Mouse (Mus musculus) heart, adult 2 months (tissue): Measurements from ENCODE around the gene Znrf4. TPM values are rescaled to one million over a fixed set of nuclear protein-coding genes. Genes with fewer than 3 reads are reported as not detected.
A peak's percentile ranks its signal among the peaks of the same experiment; 100 is the strongest.

Experiments used
- DNase-seq, 2 experiments: peaks; one replicate each; pipeline ENCODE4 v3.0.0; 2021
- H3K27ac ChIP-seq: fragments of 200-600 bp; 2 replicates; pipeline ENCODE4 v1.8.1; 2022
- H3K27me3 ChIP-seq: fragments of 200-500 bp; 2 replicates; pipeline ENCODE4 v1.6.1; 2012; ENCODE audit warnings: mild to moderate bottlenecking, low read length, inconsistent platforms, mixed read lengths; ENCODE audit not compliant: control insufficient read depth, insufficient read depth
- H3K36me3 ChIP-seq: fragments of 200-500 bp; 2 replicates; pipeline ENCODE4 v1.6.1; 2012; ENCODE audit warnings: low read length, inconsistent platforms; ENCODE audit not compliant: control insufficient read depth, insufficient read depth
- H3K4me1 ChIP-seq: fragments of 200-500 bp; 2 replicates; pipeline ENCODE4 v1.6.1; 2011; ENCODE audit warnings: low read length; ENCODE audit not compliant: control insufficient read depth, insufficient read depth
- H3K4me3 ChIP-seq: fragments of 200-600 bp; 2 replicates; pipeline ENCODE4 v1.8.1; 2022
- H3K79me2 ChIP-seq: fragments of 200-500 bp; replicated peaks from 2 replicates; pipeline ENCODE4 v1.6.1; 2012; ENCODE audit warnings: mild to moderate bottlenecking, inconsistent platforms, low read length, moderate library complexity, mixed read lengths; ENCODE audit not compliant: control insufficient read depth, insufficient read depth
- H3K9ac ChIP-seq: fragments of 200-500 bp; 2 replicates; pipeline ENCODE4 v1.6.1; 2012; ENCODE audit warnings: low read depth, mild to moderate bottlenecking, control low read depth, inconsistent platforms, low read length, mixed read lengths
- CTCF ChIP-seq: fragments of 200-600 bp; IDR thresholded peaks from 2 replicates; pipeline ENCODE4 v1.8.1; 2022; ENCODE audit warnings: antibody characterized with exemption, mild to moderate bottlenecking, moderate library complexity
- EP300 ChIP-seq: fragments of 200-500 bp; IDR thresholded peaks from 2 replicates; pipeline ENCODE4 v1.6.1; 2011; ENCODE audit warnings: low read depth, low read length, control low read depth; ENCODE audit not compliant: insufficient read depth
- POLR2A ChIP-seq: fragments of 200-500 bp; IDR thresholded peaks from 2 replicates; pipeline ENCODE4 v1.6.1; 2011; ENCODE audit warnings: mild to moderate bottlenecking, low read depth, low read length, control low read depth; ENCODE audit not compliant: insufficient read depth
- WGBS: fragments of 180-500 bp; shearing (Covaris S2); methylation state at CpG from one replicate; pipeline ENCODE4 v1.1.7; 2018; 5-methylcytosine and 5-hydroxymethylcytosine counted together
- intact Hi-C: fragments of 180-260 bp; cut with DNase I; formaldehyde crosslinking; loops from one replicate; pipeline ENCODE4 v1.15.1; 2025
- polyA plus RNA-seq: library from polyadenylated mRNA; depleted of rRNA; stranded (reverse); fragments of >200 nt; gene quantifications from 2 replicates; pipeline ENCODE4 v1.2.3, GENCODE M21; 2012
- total RNA-seq, 2 experiments: library from RNA; stranded (reverse); gene quantifications; 2 replicates each; pipeline ENCODE4 v1.2.3; 2021

Znrf4 gene
- total and polyA plus RNA-seq, 3 experiments, result 0.64 TPM; not detected in 2

GRCm38 (mm10) chr17:56547116-56547845 is 35.0 kb upstream of the Znrf4 start:
- no peaks in the 10 kb centered on the region for H3K79me2 ChIP-seq
- WGBS, result 56% methylated on average over 17 of the region's 17 CpGs
- H3K9ac ChIP-seq, result no peak overlapping the region
- no peaks in the 10 kb centered on the region for H3K27me3 ChIP-seq
- no peak for TF ChIP-seq POLR2A
- intact Hi-C loops, result no loop called here
- H3K27ac ChIP-seq, result no peak overlapping the region
- no peaks in the 10 kb centered on the region for H3K4me1 ChIP-seq
- peak in 1 of 2 experiments; percentile 30 for DNase-seq
- no peak overlapping the region for H3K4me3 ChIP-seq
- no peaks in the 10 kb centered on the region for H3K36me3 ChIP-seq

- Histone ChIP-seq H3K36me3 (no peaks in the 10 kb centered on the region), H3K9ac (no peak overlapping the region), H3K79me2 (no peaks in the 10 kb centered on the region), H3K4me1 (no peaks in the 10 kb centered on the region), H3K4me3 (no peak overlapping the region), H3K27ac (no peak overlapping the region), H3K27me3 (no peaks in the 10 kb centered on the region)
- peak in 1 of 2 experiments; percentile 1 for DNase-seq
- intact Hi-C loops, result no loop called here
- WGBS, result 82% methylated on average over 5 of the region's 5 CpGs
- TF ChIP-seq CTCF (no peak), EP300 (no peak), POLR2A (no peak)
Observed at GRCm38 (mm10) chr17:56546576-56546975, 34.3 kb upstream of the Znrf4 start.

GRCm38 (mm10) chr17:56545945-56546344 is 33.7 kb upstream of the Znrf4 start:
- H3K9ac ChIP-seq, result no peak overlapping the region
- intact Hi-C loops, result no loop called here
- no peaks in the 10 kb centered on the region for H3K79me2 ChIP-seq
- no peak for DNase-seq
- H3K27ac ChIP-seq, result no peak overlapping the region
- no peaks in the 10 kb centered on the region for H3K27me3 ChIP-seq
- TF ChIP-seq CTCF, result no peak
- TF ChIP-seq POLR2A, result no peak
- TF ChIP-seq EP300, result no peak
- 58% methylated on average over 1 of the region's 1 CpGs for WGBS
- H3K4me3 ChIP-seq, result no peak overlapping the region
- H3K36me3 ChIP-seq, result no peaks in the 10 kb centered on the region
- no peaks in the 10 kb centered on the region for H3K4me1 ChIP-seq

- 82% methylated on average over 7 of the region's 7 CpGs for WGBS
- intact Hi-C loops, result no loop called here
Observed at GRCm38 (mm10) chr17:56544699-56545387, 32.6 kb upstream of the Znrf4 start.

GRCm38 (mm10) chr17:56543684-56544224 is 31.5 kb upstream of the Znrf4 start:
- no peak overlapping the region for H3K9ac ChIP-seq
- no peaks in the 10 kb centered on the region for H3K79me2 ChIP-seq
- no peaks in the 10 kb centered on the region for H3K36me3 ChIP-seq
- TF ChIP-seq CTCF (no peak), EP300 (no peak), POLR2A (no peak)
- no peak for DNase-seq
- H3K4me1 ChIP-seq, result no peaks in the 10 kb centered on the region
- intact Hi-C loops, result no loop called here
- 78% methylated on average over 3 of the region's 3 CpGs for WGBS
- H3K4me3 ChIP-seq, result no peak overlapping the region
- no peak overlapping the region for H3K27ac ChIP-seq
- H3K27me3 ChIP-seq, result no peaks in the 10 kb centered on the region

More at GRCm38 (mm10) chr17:56544699-56545387, 32.6 kb upstream of the Znrf4 start:
- no peak overlapping the region for H3K27ac ChIP-seq
- H3K27me3 ChIP-seq, result no peaks in the 10 kb centered on the region
- H3K4me1 ChIP-seq, result no peaks in the 10 kb centered on the region
- H3K9ac ChIP-seq, result no peak overlapping the region
- H3K36me3 ChIP-seq, result no peaks in the 10 kb centered on the region
- H3K4me3 ChIP-seq, result no peak overlapping the region
- H3K79me2 ChIP-seq, result no peaks in the 10 kb centered on the region
- TF ChIP-seq CTCF (no peak), POLR2A (no peak), EP300 (no peak)
- peak in 1 of 2 experiments; percentile 0 for DNase-seq

GRCm38 (mm10) chr17:56542736-56543135 is 30.5 kb upstream of the Znrf4 start:
- H3K27me3 ChIP-seq, result no peaks in the 10 kb centered on the region
- no peak overlapping the region for H3K4me3 ChIP-seq
- H3K36me3 ChIP-seq, result no peaks in the 10 kb centered on the region
- intact Hi-C loops, result no loop called here
- no peak for TF ChIP-seq CTCF
- TF ChIP-seq POLR2A, result no peak
- no peak for TF ChIP-seq EP300
- H3K27ac ChIP-seq, result no peak overlapping the region
- DNase-seq, result no peak
- H3K79me2 ChIP-seq, result no peaks in the 10 kb centered on the region
- WGBS, result 52% methylated on average over 8 of the region's 8 CpGs
- no peak overlapping the region for H3K9ac ChIP-seq
- H3K4me1 ChIP-seq, result no peaks in the 10 kb centered on the region
